Mouse (Mus musculus): Measurements from ENCODE around the gene Rnf113a1. TPM values are rescaled to one million over a fixed set of nuclear protein-coding genes. Genes with fewer than 3 reads are reported as not detected.
"Not testable (repeated sequence)": the region's sequence is repeated elsewhere in the genome, so short reads cannot be mapped to it uniquely, and the experiment has no call there.

Rnf113a1 gene
- total and polyA plus RNA-seq, 2 experiments from 2014 or later: 7.6 to 27.9 TPM

GRCm38 (mm10) chrX:37167085-37167484 is 24.0 kb upstream of the Rnf113a1 start:
- ATAC-seq (no peak), DNase-seq (ENCODE audit: low spot score) (peak; percentile 64)
- Histone ChIP-seq H3K4me1 (ENCODE audit: insufficient read depth, low read length) (no peaks in the 10 kb centered on the region), H3K9ac (replicated peaks; ENCODE audit: low read length) (no peak overlapping the region), H3K9me3 (ENCODE audit: low read length) (no peaks in the 10 kb centered on the region), H3K27ac (no peak overlapping the region), H3K36me3 (ENCODE audit: insufficient read depth, low read length) (no peaks in the 10 kb centered on the region), H3K27me3 (ENCODE audit: insufficient read depth, low read length) (no peaks in the 10 kb centered on the region), H3K4me3 (ENCODE audit: low read length) (no peak overlapping the region), H3K4me2 (ENCODE audit: low read depth, low read length) (no peak overlapping the region)
- 28% methylated on average over 3 of the region's 3 CpGs for WGBS
- TF ChIP-seq CTCF (IDR thresholded peaks at IDR 0.05; ENCODE audit: low read depth): peak; percentile 72

GRCm38 (mm10) chrX:37168742-37169141 is 22.3 kb upstream of the Rnf113a1 start, which contains the start of gene Akap14:
TSS of gene Akap14 (minus strand) at chrX:37168842.
- Histone ChIP-seq H3K9me3 (ENCODE audit: low read length) (no peaks in the 10 kb centered on the region), H3K36me3 (ENCODE audit: insufficient read depth, low read length) (no peaks in the 10 kb centered on the region), H3K9ac (replicated peaks; ENCODE audit: low read length) (no peak within 1 kb of the TSS), H3K27me3 (ENCODE audit: insufficient read depth, low read length) (no peaks in the 10 kb centered on the region), H3K4me1 (ENCODE audit: insufficient read depth, low read length) (no peaks in the 10 kb centered on the region), H3K4me3 (ENCODE audit: low read length) (no peak within 1 kb of the TSS), H3K4me2 (ENCODE audit: low read depth, low read length) (no peak within 1 kb of the TSS), H3K27ac (no peak within 1 kb of the TSS)
- ATAC-seq (0 out of 2 replicates have a peak, but pooled peaks have one; percentile 18), DNase-seq (ENCODE audit: low spot score) (no peak)
- WGBS: 35% methylated on average over 5 of the region's 5 CpGs
- no peak for TF ChIP-seq CTCF (IDR thresholded peaks at IDR 0.05; ENCODE audit: low read depth)

GRCm38 (mm10) chrX:37184401-37184800 is 6.6 kb upstream of the Rnf113a1 start:
- not testable (repeated sequence) for H3K4me2 ChIP-seq (ENCODE audit: low read depth, low read length); H3K9me3 ChIP-seq (ENCODE audit: low read length); H3K4me3 ChIP-seq (ENCODE audit: low read length); H3K4me1 ChIP-seq (ENCODE audit: insufficient read depth, low read length); H3K27ac ChIP-seq; ATAC-seq; DNase-seq (ENCODE audit: low spot score); H3K27me3 ChIP-seq (ENCODE audit: insufficient read depth, low read length); H3K36me3 ChIP-seq (ENCODE audit: insufficient read depth, low read length); H3K9ac ChIP-seq (replicated peaks; ENCODE audit: low read length)
- 63% methylated on average over 6 of the region's 8 CpGs for WGBS

GRCm38 (mm10) chrX:37190755-37191104 is 315 bp upstream of the Rnf113a1 start:
- Histone ChIP-seq H3K4me2 (ENCODE audit: low read depth, low read length) (peak overlapping the region; percentile 59), H3K9me3 (ENCODE audit: low read length) (no peaks in the 10 kb centered on the region), H3K36me3 (ENCODE audit: insufficient read depth, low read length) (no peaks in the 10 kb centered on the region), H3K27ac (peak overlapping the region; percentile 75; the same call in 1 of the 2 replicates), H3K27me3 (ENCODE audit: insufficient read depth, low read length) (no peaks in the 10 kb centered on the region), H3K9ac (replicated peaks; ENCODE audit: low read length) (peak overlapping the region; percentile 37), H3K4me1 (ENCODE audit: insufficient read depth, low read length) (no peaks in the 10 kb centered on the region), H3K4me3 (ENCODE audit: low read length) (peak overlapping the region; percentile 39)
- 39% methylated on average over 20 of the region's 20 CpGs for WGBS
- ATAC-seq (peak; percentile 79), DNase-seq (ENCODE audit: low spot score) (no peak)
- TF ChIP-seq CTCF (IDR thresholded peaks at IDR 0.05; ENCODE audit: low read depth): no peak

- Histone ChIP-seq H3K36me3 (ENCODE audit: insufficient read depth, low read length) (no peaks in the 10 kb centered on the region), H3K27ac (peak overlapping the region; percentile 75), H3K4me1 (ENCODE audit: insufficient read depth, low read length) (no peaks in the 10 kb centered on the region), H3K4me3 (ENCODE audit: low read length) (peak overlapping the region; percentile 39), H3K27me3 (ENCODE audit: insufficient read depth, low read length) (no peaks in the 10 kb centered on the region), H3K4me2 (ENCODE audit: low read depth, low read length) (peak overlapping the region; percentile 59), H3K9me3 (ENCODE audit: low read length) (no peaks in the 10 kb centered on the region), H3K9ac (replicated peaks; ENCODE audit: low read length) (peak overlapping the region; percentile 37)
- DNase-seq (ENCODE audit: low spot score) (peak; percentile 23), ATAC-seq (peak; percentile 41)
- no peak for TF ChIP-seq CTCF (IDR thresholded peaks at IDR 0.05; ENCODE audit: low read depth)
- WGBS: 35% methylated on average over 28 of the region's 28 CpGs
These were observed 817 bp downstream of the Rnf113a1 start for GRCm38 (mm10) chrX:37191744-37192379.

GRCm38 (mm10) chrX:37198676-37199075 is 7.6 kb downstream of the Rnf113a1 start:
- no peaks in the 10 kb centered on the region for H3K27me3 ChIP-seq (ENCODE audit: insufficient read depth, low read length)
- no peaks in the 10 kb centered on the region for H3K4me1 ChIP-seq (ENCODE audit: insufficient read depth, low read length)
- DNase-seq (ENCODE audit: low spot score): no peak
- H3K27ac ChIP-seq: no peak overlapping the region
- no peak for ATAC-seq
- no peaks in the 10 kb centered on the region for H3K9me3 ChIP-seq (ENCODE audit: low read length)
- H3K4me2 ChIP-seq (ENCODE audit: low read depth, low read length): no peak overlapping the region
- TF ChIP-seq CTCF (IDR thresholded peaks at IDR 0.05; ENCODE audit: low read depth): no peak
- WGBS: 54% methylated on average over 8 of the region's 8 CpGs
- H3K4me3 ChIP-seq (ENCODE audit: low read length): no peak overlapping the region
- no peak overlapping the region for H3K9ac ChIP-seq (replicated peaks; ENCODE audit: low read length)
- H3K36me3 ChIP-seq (ENCODE audit: insufficient read depth, low read length): no peaks in the 10 kb centered on the region

GRCm38 (mm10) chrX:37210941-37211340 is 19.9 kb downstream of the Rnf113a1 start, which contains the start of gene Gm9:
TSS of gene Gm9 (minus strand) at chrX:37211041.
- Histone ChIP-seq H3K4me3 (ENCODE audit: low read length) (no peak within 1 kb of the TSS), H3K9me3 (ENCODE audit: low read length) (no peaks in the 10 kb centered on the region), H3K9ac (replicated peaks; ENCODE audit: low read length) (no peak within 1 kb of the TSS), H3K27me3 (ENCODE audit: insufficient read depth, low read length) (no peaks in the 10 kb centered on the region), H3K4me2 (ENCODE audit: low read depth, low read length) (no peak within 1 kb of the TSS), H3K36me3 (ENCODE audit: insufficient read depth, low read length) (no peaks in the 10 kb centered on the region), H3K27ac (no peak within 1 kb of the TSS), H3K4me1 (ENCODE audit: insufficient read depth, low read length) (no peaks in the 10 kb centered on the region)
- no peak for TF ChIP-seq CTCF (IDR thresholded peaks at IDR 0.05; ENCODE audit: low read depth)
- ATAC-seq: no peak
- WGBS: 87% methylated on average over 10 of the region's 10 CpGs
- DNase-seq (ENCODE audit: low spot score): no peak

GRCm38 (mm10) chrX:37222158-37222557 is 31.1 kb downstream of the Rnf113a1 start, which contains the start of gene Rhox1:
TSS of gene Rhox1 (minus strand) at chrX:37222258.
- H3K4me3 ChIP-seq (ENCODE audit: low read length); H3K4me1 ChIP-seq (ENCODE audit: insufficient read depth, low read length); H3K9me3 ChIP-seq (ENCODE audit: low read length); H3K4me2 ChIP-seq (ENCODE audit: low read depth, low read length); DNase-seq (ENCODE audit: low spot score); H3K36me3 ChIP-seq (ENCODE audit: insufficient read depth, low read length); H3K9ac ChIP-seq (replicated peaks; ENCODE audit: low read length); H3K27me3 ChIP-seq (ENCODE audit: insufficient read depth, low read length); H3K27ac ChIP-seq; ATAC-seq: not testable (repeated sequence)
- WGBS: 81% methylated on average over 1 of the region's 1 CpGs

All from hindbrain, postnatal 0 days (tissue).